Comparison of ENCODE assay signal across 14 mouse cellular contexts in the genomic region with DNA sequence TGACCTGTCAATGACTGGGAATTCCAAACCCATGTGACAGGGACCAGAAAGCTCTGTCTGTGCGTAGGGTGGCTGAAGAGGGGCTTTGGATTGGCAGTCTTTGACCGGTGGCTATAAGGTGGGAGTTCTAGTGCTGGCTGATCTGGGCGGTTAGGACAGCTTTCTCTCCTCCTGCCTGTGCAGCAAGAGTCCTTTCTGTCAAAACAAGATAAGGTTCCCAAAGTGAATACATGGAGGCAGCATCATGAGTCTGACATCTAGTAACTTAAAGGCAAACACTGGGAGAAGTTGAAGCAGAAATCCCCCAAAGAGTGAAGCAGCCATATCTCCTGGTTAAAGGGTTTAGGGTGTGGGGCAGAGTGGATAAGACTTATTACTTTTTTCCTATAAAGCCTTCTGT. TPM values are rescaled to one million over a fixed set of nuclear protein-coding genes. Genes with fewer than 3 reads are reported as not detected.
DNase-seq lines count a peak whose midpoint lies in the region; ATAC-seq and TF ChIP-seq lines count a peak whose summit lies in the region.
"Had no signal": no experiment of that assay in that cellular context is flagged by ENCODE, and none has a peak within 500 bp of the region (broad histone marks: within the 10 kb centered on the region; RNA-seq: fewer than 3 reads in every experiment).

TSS of gene Golga7b (plus strand) at position 56 of the 400 bp plus-strand sequence.

- H3K36me3 ChIP-seq in forebrain, embryonic 16.5 days (ENCODE audit: control insufficient read depth, insufficient read depth), result no peaks in the 10 kb centered on the region
- H3K36me3 ChIP-seq in hindbrain, postnatal 0 days (ENCODE audit: insufficient read depth, low read length), result no peaks in the 10 kb centered on the region
- no peaks in the 10 kb centered on the region for H3K36me3 ChIP-seq in midbrain, embryonic 15.5 days (replicated peaks)
- H3K36me3 ChIP-seq: heart, embryonic 15.5 days; liver, embryonic 13.5 days had no signal

- 81% methylated on average over 3 of the region's 3 CpGs for WGBS in forebrain, embryonic 16.5 days
- WGBS in hindbrain, postnatal 0 days, result 85% methylated on average over 3 of the region's 3 CpGs
- WGBS in midbrain, embryonic 15.5 days, result 68% methylated on average over 3 of the region's 3 CpGs

- no peaks in the 10 kb centered on the region for H3K4me1 ChIP-seq in forebrain, embryonic 16.5 days (replicated peaks; ENCODE audit: control insufficient read depth, insufficient read depth, low read length)
- no peaks in the 10 kb centered on the region for H3K4me1 ChIP-seq in hindbrain, postnatal 0 days (ENCODE audit: insufficient read depth, low read length)
- H3K4me1 ChIP-seq in midbrain, embryonic 15.5 days, result no peaks in the 10 kb centered on the region
- H3K4me1 ChIP-seq: heart, embryonic 15.5 days; liver, embryonic 13.5 days had no signal

- no peaks in the 10 kb centered on the region for H3K9me3 ChIP-seq in forebrain, embryonic 16.5 days (ENCODE audit: control insufficient read depth, low read length)
- H3K9me3 ChIP-seq in hindbrain, postnatal 0 days (ENCODE audit: low read length), result no peaks in the 10 kb centered on the region
- H3K9me3 ChIP-seq in midbrain, embryonic 15.5 days, result no peaks in the 10 kb centered on the region
- H3K9me3 ChIP-seq: heart, embryonic 15.5 days; liver, embryonic 13.5 days had no signal

- no peak within 1 kb of the TSS for H3K9ac ChIP-seq in forebrain, embryonic 16.5 days (replicated peaks; ENCODE audit: low read depth, low read length)
- no peak within 1 kb of the TSS for H3K9ac ChIP-seq in hindbrain, postnatal 0 days (replicated peaks; ENCODE audit: low read length)
- no peak within 1 kb of the TSS for H3K9ac ChIP-seq in midbrain, embryonic 15.5 days
- H3K9ac ChIP-seq: heart, embryonic 15.5 days; liver, embryonic 13.5 days had no signal

- H3K4me3 ChIP-seq in forebrain, embryonic 16.5 days (replicated peaks; ENCODE audit: low read length), result no peak within 1 kb of the TSS
- no peak within 1 kb of the TSS for H3K4me3 ChIP-seq in hindbrain, postnatal 0 days (ENCODE audit: low read length)
- H3K4me3 ChIP-seq in midbrain, embryonic 15.5 days, result no peak within 1 kb of the TSS
- H3K4me3 ChIP-seq: heart, embryonic 15.5 days; liver, embryonic 13.5 days had no signal

- no peak for TF ChIP-seq CTCF in hindbrain, postnatal 0 days (IDR thresholded peaks at IDR 0.05; ENCODE audit: low read depth)

- H3K27me3 ChIP-seq in forebrain, embryonic 16.5 days (replicated peaks; ENCODE audit: control insufficient read depth, insufficient read depth, low read length), result no peaks in the 10 kb centered on the region
- H3K27me3 ChIP-seq in hindbrain, postnatal 0 days (ENCODE audit: insufficient read depth, low read length), result no peaks in the 10 kb centered on the region
- H3K27me3 ChIP-seq in midbrain, embryonic 15.5 days (replicated peaks), result no peaks in the 10 kb centered on the region
- H3K27me3 ChIP-seq: heart, embryonic 15.5 days had no signal

- no peak within 1 kb of the TSS for H3K27ac ChIP-seq in forebrain, embryonic 16.5 days (ENCODE audit: low read length)
- H3K27ac ChIP-seq in hindbrain, postnatal 0 days, result no peak within 1 kb of the TSS
- H3K27ac ChIP-seq in midbrain, embryonic 15.5 days, result no peak within 1 kb of the TSS
- H3K27ac ChIP-seq: heart, embryonic 15.5 days; liver, embryonic 13.5 days; stomach, postnatal 0 days had no signal

- no peak for ATAC-seq in forebrain, embryonic 16.5 days
- no peak for ATAC-seq in hindbrain, postnatal 0 days
- ATAC-seq in midbrain, embryonic 15.5 days (replicated peaks), result no peak
- no peak for ATAC-seq in inflammation-experienced regulatory T-cells, adult 6 months

- no peak for DNase-seq in layer of hippocampus, adult 8-10 months (ENCODE audit: low spot score in 2 of 2)
- DNase-seq in layer of hippocampus, adult 9-11 months, result no peak
- no peak for DNase-seq in hindbrain, postnatal 0 days (ENCODE audit: low spot score)
- no peak for DNase-seq in yolk sac, embryonic 10.5 days (ENCODE audit: low spot score)
- DNase-seq: cerebellum, adult 9-11 months; kidney, postnatal 36 days; liver, embryonic 13.5 days; spleen, adult 18-20 months had no signal

- no peak within 1 kb of the TSS for H3K4me2 ChIP-seq in forebrain, embryonic 16.5 days (ENCODE audit: low read length)
- H3K4me2 ChIP-seq in hindbrain, postnatal 0 days (ENCODE audit: low read depth, low read length), result no peak within 1 kb of the TSS
- H3K4me2 ChIP-seq in midbrain, embryonic 15.5 days, result no peak within 1 kb of the TSS
- H3K4me2 ChIP-seq: heart, embryonic 15.5 days; liver, embryonic 13.5 days had no signal

RNA-seq across cellular contexts. Expression of gene Golga7b, which starts in this region (rescaled TPM):
- 10 to 100 TPM; 58.0 to 67.6 (median 63.1) TPM for total RNA-seq in layer of hippocampus, adult 8-10 months (2022)
- 29.5 and 41.0 TPM in 2 replicates for polyA plus RNA-seq in forebrain, embryonic 16.5 days (2015; fragmentation: Nextera tagmentation; extraction: Ambion mirVana)
- 80.0 and 84.8 TPM in 2 replicates for total RNA-seq in hindbrain, postnatal 0 days (2014; rRNA removed)
- polyA plus RNA-seq in hindbrain, postnatal 0 days (2015; fragmentation: Nextera tagmentation; extraction: Ambion mirVana), result 58.7 and 62.4 TPM in 2 replicates
- polyA plus RNA-seq in midbrain, embryonic 15.5 days (2015; fragmentation: Nextera tagmentation; extraction: Ambion mirVana), result 62.7 and 65.5 TPM in 2 replicates
- polyA plus RNA-seq in inflammation-experienced regulatory T-cells, adult 6 months (2017; shearing (Covaris generic)), result not detected
- total RNA-seq: granulocyte monocyte progenitor cell, adult 5-6 weeks had no signal

Comparison
In these comparisons a context has a peak if more than half of its experiments do, and no peak if none do; other contexts are left out.
1. RNA of gene Golga7b (polyA plus RNA-seq): 62.7 to 65.5 TPM in midbrain, embryonic 15.5 days, 58.7 to 62.4 TPM in hindbrain, postnatal 0 days and 29.5 to 41.0 TPM in forebrain, embryonic 16.5 days; not detected in inflammation-experienced regulatory T-cells, adult 6 months; every median in the first group is over 10 times any median in the second.